Mouse (Mus musculus) kidney, postnatal 14 days (tissue): ENCODE results near the gene Pknox2.
A peak's percentile ranks its signal among the peaks of the same experiment; 100 is the strongest.

Experiments
- DNase-seq: peaks from one replicate; pipeline ENCODE4 v3.0.0; 2022; ENCODE audit warnings: mixed read lengths

Gene Pknox2

DNA sequence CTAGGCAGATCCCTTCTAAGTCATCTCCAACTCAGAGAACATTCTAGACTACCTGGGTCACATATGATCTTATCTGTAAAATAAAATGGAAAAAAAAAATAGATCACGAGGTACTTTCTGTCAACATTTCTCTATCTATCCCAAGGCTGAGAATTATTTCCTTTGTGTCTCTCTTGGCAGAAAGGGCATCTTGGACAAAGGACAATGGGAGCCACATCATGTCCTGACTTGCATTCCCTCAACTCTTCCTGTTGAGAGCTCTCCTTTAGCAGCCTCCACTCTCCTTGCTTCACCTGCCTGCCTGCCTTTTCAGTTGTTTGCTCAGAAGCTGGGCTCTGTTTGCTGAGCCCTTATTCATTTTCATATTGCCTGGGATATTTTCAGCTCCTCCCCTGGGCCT lies 103.0 kb downstream of the Pknox2 start:
- no peak for DNase-seq

DNA sequence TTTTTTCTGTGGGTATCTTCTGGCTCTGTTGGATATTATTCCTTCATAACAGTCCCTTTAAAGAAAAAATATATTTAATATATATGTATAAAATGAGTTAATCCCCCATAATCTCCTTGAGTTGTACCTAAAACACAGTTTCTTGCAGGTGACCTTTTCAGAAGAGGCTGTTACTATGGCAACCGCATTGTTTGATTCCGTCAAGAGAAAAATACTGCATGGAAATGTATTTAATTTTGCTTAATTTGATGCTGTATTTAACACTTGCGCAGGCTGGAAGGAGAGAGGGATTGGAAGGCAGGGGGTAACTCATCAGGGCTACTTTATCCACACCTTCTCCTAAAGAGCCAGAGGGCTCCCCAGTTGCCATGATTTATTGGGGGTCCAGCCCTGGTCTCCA lies 108.3 kb downstream of the Pknox2 start:
- DNase-seq: no peak

DNA sequence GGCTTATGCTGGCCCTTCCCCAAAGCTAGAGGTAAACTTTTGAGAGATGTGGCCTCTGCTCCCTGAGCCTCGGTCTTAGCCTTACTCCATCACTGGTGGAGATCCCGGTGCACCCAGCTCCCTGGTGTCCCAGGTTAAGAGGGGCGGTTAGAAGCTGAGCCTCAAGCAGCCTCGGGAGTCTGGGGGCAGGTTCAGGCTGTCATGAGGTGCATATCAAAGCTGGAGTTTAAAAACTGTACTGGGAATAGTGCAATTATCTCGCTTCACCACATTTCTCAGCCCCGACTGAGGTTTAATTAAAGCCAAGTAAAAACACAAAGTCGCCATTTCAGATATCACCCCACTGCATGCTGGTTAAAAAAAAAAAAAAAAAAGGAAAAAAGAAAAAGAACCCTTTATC lies 108.8 kb downstream of the Pknox2 start:
- no peak for DNase-seq

DNA sequence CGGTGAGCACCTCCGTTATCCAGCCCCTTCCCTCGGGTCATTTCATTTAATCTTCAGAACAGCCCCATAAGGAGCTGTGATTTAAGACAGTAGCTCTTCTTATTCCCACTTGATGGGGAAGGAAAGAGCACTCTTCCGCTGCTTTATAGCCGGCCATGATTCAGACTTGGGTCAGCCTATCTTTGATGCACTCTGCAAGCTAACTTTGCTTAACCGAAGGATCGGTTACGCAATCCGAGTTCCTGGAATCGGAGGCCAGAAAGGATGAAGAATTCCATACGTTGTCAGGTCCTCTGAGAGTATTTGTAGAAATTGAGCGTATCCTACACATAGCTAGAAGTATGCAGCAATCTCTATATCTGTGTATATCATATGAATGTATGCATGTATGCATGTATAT lies 109.8 kb downstream of the Pknox2 start:
- DNase-seq: no peak

DNA sequence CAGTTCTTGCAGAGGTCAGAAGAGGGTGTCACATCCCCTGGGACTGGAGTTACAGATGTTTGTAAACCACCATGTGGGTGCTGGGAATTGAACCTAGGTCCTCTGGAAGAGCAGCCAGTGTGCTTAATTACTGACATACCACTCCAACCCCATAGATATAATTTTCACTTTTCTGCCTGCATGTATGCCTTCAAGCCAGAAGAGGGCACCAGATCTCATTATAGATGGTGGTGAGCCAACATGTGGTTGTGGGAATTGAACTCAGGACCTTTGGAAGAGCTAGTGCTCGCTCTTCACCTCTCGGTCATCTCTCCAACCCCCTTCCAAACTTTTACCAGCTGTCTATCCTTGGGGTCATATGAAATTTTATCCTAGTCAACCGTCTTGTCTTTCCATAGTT lies 112.0 kb downstream of the Pknox2 start:
- DNase-seq: no peak

DNA sequence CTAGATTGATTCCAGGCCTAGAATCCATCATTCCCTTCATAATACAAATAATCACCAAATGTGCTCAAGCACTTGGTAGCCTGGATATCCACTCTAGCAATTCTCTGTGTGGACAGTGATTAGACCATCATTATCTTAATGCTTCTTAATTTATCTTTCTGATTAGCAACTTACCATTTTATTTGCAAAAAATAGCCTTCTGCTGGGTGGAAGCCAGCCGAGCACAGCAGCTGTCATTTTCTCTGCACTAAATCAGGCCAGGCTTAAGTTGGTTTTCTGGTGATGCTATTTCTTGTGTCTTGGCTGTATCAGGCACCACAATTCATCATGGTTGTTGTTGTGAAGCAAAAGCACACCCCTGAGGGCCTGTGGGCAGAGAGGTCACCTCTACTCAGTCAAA lies 112.9 kb downstream of the Pknox2 start:
- no peak for DNase-seq

DNA sequence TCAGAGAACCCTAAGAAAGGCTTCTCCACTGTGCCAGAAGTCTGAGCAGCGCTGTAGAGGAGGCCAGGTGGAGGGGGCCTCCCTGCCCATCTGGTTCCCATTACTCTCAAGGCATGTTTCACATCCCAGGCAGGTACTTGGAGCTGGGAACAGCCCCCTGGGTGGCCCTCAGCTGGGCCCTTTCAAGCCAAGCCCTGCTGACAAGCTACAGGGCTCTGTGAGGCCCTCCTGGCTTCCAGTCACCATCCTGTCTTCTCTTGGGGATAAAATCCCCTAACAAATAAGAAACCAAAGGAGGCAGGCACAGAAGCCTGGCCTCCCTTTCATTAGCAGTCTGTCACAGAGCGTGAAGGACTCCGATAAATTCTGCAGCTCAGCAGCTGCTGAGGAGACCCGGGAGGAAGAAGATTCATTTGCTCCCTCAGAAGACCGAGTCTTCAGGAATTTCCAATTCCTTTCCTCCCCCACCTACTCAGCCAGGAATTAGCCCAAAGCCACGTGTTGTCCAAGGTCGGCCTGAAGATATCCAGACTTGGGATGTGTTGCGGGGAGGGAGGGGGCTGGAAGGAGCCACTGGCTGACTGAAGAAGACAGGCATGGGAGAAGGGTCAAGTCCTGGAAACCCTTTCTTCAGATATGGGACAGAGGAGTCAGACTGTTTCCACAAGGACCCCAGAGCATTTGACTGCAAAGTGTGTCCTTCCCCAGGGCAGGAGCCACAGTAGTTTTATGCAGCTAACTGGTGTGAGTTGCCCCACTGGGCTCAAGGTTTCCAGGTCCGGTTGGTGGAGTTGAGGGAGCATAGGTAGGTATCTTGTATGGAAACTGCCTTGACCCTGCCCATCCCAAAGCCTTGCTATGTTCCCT lies 116.6 kb downstream of the Pknox2 start:
- no peak for DNase-seq

DNA sequence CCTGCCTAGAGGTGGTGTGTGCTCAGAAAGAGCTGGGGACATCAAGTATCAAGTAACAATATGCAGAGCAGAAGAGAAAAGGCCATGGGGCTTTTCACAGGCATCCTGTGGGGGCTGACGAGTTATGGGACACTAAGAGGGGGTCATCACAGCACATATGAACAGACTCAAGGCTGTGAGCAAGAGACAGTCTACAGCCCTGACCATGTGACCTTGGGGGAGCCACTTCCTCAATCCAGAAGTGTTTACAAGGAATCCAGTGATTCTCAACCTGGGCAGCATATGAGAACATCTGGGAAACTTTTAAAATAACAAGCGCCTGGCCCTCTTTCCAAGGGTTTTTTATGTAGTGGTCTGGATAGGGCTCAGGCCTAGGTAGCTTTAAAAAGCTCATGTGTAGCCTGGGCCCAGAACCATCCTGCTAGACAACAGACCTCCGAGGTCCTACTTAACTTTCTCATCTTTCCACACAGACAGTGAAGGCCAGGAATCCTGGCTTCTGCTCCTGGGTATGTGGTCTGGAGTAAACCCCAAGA lies 117.3 kb downstream of the Pknox2 start:
- no peak for DNase-seq

DNA sequence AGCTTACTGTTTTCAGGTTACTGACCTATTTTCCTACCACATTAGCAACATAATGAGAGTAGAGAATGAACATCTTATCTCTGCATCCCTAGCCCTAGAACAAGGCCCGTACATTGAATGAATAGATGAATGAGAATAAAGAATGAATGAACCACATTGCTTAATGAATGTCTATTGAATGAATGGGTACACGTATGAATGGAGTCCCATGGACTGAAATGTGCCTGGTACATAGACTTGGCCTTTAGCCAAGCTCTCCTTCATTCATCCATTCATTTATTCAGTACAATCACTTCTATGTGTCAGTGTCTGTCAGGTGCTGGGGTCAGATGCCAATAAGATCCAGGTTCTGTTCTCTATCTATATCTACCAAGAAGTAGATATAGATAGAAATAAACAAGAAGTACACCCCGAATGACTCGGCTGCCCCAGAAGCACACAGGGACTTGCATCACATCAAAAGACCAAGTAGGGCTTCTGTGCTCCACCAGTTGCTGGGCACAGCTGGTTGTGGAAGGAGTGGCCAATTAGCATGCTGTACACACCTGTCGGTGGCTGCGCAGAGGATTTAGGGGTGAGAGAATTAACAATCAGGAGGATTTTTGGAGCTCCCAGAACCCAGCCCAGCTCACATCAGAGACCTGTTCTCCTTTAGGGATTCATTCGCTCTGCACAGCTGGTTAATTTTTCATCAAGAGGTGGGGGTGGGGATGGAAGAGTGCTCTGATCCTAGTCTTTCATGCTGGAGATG lies 119.2 kb downstream of the Pknox2 start:
- DNase-seq: no peak

DNA sequence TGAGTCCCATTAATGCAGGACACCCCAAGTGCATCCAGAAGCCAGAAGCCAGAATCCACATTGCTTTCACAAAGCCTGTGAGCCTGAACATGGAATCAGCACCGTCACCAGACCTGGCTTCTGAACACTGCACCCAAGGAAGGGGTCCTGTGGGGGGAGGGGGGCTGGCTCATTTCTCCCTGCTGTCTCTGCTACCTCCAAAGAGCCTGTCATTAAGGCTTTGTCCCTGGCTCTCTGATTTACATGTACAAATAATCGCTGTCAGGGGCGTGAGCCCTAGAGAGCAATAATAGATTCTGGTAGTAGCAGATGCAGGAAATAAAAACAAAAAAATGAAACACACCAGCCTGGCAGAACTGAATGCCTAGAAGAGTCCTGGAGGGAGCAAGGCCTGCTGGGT lies 121.3 kb downstream of the Pknox2 start:
- DNase-seq: no peak

DNA sequence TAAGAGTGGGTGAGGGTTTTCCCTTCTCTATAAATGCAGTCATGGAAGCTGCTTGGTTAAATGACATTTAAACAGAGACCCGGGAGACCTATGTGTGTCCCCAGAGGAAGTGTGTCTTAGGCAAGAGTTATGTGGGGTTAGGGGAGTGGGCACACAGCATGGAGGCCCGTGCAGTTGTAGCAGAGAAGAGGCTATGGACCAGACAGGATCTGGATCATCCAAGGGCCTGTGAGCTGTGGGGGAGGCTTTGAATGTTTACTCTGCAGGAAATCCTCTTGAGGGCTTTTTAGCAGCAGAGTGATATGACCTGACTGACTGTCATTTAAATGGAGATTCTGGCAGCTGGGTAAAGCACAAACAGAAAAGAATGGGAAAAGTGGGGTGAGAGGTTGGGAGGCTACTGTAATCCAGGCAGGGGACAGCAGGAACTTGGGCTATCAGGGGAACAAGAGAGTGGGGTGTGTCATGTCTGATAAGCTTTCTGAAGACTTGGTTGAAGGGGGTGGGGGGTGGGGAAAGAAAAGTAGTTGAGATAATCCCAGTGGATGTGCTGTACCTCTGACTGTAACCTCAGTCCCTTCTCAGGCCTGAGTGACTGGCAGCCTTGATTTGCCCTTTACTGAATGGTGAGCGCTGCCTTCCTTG lies 125.5 kb downstream of the Pknox2 start:
- DNase-seq: no peak

DNA sequence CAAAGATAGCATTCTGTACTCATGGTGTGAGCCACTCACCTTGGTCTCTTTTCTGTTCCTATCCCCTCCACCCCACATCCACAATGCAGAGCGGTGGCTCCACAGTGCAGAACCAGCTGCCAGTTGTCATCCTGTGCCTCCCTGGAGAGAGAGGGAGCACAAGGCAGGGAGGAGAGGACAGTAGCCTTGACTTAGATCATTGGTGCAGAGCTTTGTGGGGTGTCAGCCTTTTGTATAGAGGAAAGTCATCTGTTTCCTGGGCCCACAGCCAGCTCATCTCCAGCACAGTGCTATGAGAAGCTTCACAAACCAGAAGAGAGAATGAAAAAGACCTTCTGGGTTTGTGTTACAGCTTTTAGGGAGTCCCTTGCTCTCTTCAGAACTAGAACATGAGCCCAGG lies 129.1 kb downstream of the Pknox2 start:
- DNase-seq: peak; percentile 67

DNA sequence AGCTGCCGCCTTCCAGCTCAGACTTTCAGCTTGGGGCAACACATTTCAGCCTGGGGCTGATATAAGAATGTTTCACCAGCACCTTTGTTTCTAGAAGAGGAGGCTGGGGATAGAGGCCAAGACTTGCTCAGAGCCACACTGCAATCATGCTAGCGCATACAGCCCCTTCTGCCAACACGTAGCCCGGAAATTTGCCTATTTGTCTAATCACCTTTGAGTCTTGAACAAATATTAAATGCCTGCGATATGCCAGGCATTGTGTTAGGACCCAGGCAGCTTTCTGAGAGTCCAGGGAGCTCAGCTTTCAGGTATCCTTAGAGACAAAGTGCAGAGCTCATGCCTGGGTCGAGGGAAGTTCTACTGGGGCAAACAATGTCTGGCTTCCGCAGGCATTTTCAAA lies 130.0 kb downstream of the Pknox2 start:
- no peak for DNase-seq

DNA sequence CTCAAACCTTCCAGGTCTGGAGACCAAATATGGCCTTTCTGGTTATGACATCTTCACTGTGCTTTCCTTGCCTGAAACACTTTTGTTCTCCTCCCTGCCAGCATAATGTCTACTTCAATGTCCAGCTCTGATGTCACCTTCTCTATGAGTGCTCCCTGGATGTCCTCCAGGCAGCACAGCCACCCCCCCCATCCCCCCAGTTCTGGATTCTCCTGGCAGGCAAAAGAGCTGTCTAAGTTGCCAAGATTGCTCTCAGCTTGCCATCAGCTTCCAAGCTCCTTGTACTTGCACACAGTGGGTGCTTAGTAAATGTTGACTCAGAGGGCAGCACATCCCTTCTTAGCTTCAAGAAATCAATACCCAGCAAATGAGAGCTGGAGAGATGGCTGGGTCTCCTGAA lies 131.0 kb downstream of the Pknox2 start:
- no peak for DNase-seq

DNA sequence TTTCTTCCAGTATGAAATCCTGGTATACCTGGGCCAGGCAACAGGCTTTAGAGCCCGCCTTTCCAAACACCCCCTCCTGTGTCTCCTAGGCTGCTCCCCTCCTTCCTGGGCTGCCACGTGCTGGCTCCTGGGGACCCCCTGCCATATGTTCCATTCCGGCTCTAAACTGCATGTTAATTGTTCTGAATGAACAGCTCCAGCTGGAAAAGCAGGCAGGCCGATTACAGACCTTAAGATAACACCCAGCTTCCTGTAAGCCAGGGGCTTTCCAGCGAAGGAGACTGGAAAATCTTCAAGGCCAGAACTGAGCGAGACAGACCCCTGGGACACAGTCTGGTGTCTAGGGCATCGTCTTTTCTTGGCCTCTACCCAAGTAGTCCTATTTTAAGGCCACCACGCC lies 133.6 kb downstream of the Pknox2 start:
- DNase-seq: no peak

DNA sequence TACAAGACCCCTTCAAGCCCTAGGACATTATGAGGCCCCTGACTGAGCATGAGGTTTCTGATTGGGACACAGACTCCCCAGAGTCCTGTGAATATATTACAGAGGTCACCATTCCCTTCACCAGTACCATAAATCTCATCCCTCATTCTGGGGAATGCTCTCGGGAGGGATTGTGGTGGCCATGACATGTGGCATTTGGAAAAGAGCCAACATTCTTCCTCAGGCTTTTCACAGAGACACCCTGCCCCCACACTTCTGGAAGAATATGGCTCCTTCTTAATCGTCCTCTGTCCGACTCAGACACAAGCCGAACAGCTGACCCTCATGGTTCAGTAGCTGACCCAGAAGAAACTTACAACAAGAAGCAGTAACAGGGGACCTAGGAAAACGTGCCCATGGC lies 139.1 kb downstream of the Pknox2 start:
- peak; percentile 72 for DNase-seq

DNA sequence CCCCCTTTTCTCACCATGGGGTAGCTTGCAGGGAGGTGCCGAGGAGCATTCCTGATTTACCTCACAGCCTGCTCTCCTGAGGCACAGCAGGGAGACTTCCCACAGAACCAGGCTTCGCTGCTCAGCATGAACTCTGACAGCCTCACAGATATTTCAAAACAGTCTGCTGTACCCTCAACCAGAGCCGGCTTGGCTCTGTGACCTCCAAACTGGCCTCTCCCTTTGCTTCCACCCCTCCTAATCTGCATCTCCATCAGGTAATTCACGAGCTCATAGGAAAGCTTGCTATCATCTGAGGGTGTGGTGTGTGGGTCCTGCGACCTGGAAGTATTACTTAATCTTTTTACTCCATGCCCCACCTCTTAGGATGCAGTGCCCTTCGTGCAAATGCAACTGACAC lies 142.5 kb downstream of the Pknox2 start:
- DNase-seq: no peak

DNA sequence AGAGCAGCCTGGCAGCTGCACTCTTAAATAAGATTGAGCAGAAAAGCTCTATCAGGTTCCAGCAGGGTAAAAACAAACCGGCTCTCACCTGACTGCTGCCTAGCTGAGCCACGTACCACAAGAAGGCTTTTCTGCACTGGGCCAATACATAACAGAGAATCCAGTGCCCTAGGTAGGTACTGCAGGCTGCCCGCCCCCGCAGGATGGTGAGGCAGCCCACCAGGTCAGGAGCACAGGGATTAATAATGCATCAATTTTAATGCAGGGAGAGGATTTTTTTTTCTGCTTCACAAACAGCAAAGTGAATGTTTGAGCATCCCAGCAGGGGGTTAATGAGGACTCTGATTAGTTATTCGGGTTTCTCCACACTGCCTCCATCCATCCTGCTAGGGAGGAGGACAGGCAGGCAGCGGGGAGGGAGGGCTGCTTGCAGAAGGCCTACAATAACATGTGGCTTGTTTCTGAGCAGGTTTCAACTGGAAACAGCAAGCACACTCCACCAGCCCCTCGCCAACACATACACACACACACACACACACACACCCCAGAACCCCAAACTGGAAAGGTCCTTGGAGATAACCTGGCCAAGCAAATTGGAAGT lies 145.2 kb downstream of the Pknox2 start:
- DNase-seq: peak; percentile 16

DNA sequence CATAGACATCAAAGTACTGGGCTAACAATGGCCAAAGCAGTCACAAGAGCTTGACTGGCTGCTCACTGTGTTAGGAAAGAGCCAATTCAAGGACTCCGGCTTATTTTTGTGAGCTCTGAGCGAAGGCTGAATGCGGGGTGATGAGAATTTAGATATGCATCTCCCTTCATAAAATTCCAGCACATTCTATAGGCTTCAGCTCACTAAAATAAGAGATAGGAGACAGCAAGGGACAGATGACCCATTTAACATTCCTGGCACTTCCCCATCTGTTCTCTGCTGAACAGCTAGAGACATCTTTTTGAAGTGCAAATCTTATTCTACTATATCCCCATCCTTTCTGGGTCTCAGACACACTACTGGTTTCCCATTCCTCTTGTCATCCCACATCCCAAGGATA lies 147.8 kb downstream of the Pknox2 start:
- DNase-seq: no peak

DNA sequence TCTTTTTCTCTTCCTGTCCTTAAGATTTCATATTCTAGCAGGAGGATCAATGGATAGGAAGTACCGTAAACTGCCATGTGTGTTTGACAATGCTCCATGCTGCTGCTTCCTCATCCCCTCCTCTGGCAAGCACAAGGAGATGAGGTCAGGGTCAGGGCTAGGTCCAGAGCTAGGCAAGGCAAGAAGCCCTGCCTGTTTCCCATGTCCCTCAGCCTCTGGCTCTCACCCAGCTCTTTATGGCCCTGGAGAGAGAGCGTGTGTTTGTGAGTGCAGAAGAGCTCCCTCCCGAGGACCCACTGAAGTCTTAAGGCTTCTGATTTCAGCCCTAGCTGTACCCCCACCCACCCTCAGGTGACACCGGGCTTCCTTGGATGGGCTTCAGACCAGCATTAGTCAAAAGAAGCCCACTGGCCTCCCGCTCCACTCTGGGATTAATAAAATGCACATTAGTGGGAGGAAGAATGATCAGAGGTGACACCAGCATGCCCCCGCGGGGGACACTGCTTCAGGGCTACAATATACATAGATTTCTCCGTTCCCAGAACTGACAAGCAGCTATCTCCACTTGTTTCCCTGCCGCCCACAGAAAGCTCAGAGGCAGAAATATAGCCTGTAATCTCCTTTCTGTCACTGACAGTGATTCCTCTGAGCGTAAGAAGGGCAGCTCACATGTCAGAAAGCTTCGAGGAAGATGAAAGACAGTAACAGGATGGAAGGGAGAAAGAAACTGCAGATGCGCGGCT lies 156.4 kb downstream of the Pknox2 start:
- no peak for DNase-seq

DNA sequence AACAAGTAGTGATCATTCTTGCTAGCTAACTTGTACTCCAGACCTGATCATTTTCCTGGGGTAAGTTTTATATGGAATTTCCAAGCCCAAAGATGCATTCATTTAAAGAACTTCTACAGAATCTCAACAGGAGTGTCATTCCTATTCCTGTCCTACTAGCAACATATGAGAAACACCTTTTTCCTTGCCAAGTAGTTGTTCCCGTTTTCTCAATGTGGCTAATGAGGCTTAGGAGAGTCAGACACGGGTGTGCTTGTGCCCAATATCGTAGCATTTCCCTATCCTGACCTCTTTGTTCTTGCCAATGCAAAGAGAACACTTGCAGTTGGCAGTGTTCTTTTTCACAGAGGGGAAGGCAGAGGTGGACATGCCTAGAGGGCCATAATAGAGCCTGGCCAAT lies 157.2 kb downstream of the Pknox2 start:
- no peak for DNase-seq

DNA sequence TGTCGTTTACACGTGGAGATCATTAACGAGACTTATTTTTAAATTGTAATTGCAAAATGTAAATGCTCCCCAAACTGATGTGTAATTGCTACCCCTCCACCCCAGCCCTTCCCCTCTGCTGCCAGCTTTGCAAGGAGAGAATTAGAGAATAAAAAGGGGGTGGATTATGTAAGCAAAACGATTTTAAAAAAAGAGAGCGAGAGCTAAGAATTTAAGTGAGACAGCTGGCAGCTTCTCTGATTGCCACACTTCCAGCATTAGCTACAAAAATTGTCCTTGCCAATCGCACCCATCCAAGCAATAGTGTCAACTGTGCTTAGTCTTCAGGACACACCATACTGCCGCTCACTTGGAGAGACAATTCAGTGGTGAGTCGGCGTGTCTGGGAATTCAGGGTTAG lies 162.0 kb downstream of the Pknox2 start:
- DNase-seq: no peak
